Mouse (Mus musculus): ENCODE measurements around the gene Gm44790.

GRCm38 (mm10) chr6:86473077-86473476 lies 46.6 kb downstream of the Gm44790 start:
- TF ChIP-seq CTCF (IDR thresholded peaks at IDR 0.05; ENCODE audit: low read depth, low read length) (no peak), POLR2A (IDR thresholded peaks at IDR 0.05; ENCODE audit: extremely low read depth, insufficient read depth, low read length) (no peak)
